Mouse (Mus musculus) midbrain, embryonic 15.5 days (tissue): ENCODE data around the gene Trp53tg5. TPM values are rescaled to one million over a fixed set of nuclear protein-coding genes. Genes with fewer than 3 reads are reported as not detected.

Experiments
- ATAC-seq: fragments of 200-750 bp; cut with Nextera tagmentation; replicated peaks from 2 replicates; pipeline ENCODE4 v1.8.0; 2017; ENCODE audit warnings: moderate TSS enrichment
- H3K27ac ChIP-seq: fragments of 300-500 bp; sonication (generic); 2 replicates; pipeline ENCODE4 v1.5.1; 2015; ENCODE audit warnings: mild to moderate bottlenecking, inconsistent platforms
- H3K27me3 ChIP-seq: fragments of 300-500 bp; sonication (generic); replicated peaks from 2 replicates; pipeline ENCODE4 v1.6.1; 2015; ENCODE audit warnings: inconsistent platforms
- H3K36me3 ChIP-seq: fragments of 300-500 bp; sonication (generic); replicated peaks from 2 replicates; pipeline ENCODE4 v1.6.1; 2015; ENCODE audit warnings: inconsistent platforms
- H3K4me1 ChIP-seq: fragments of 300-500 bp; sonication (generic); 2 replicates; pipeline ENCODE4 v1.6.1; 2015; ENCODE audit warnings: inconsistent platforms
- H3K4me2 ChIP-seq: fragments of 300-500 bp; sonication (generic); 2 replicates; pipeline ENCODE4 v1.6.1; 2015; ENCODE audit warnings: inconsistent platforms, mild to moderate bottlenecking, moderate library complexity
- H3K4me3 ChIP-seq: fragments of 300-500 bp; sonication (generic); 2 replicates; pipeline ENCODE4 v1.5.1; 2015; ENCODE audit warnings: mild to moderate bottlenecking, inconsistent platforms
- H3K9ac ChIP-seq: fragments of 300-500 bp; sonication (generic); 2 replicates; pipeline ENCODE4 v1.6.1; 2015; ENCODE audit warnings: mild to moderate bottlenecking, inconsistent platforms
- H3K9me3 ChIP-seq: fragments of 300-500 bp; sonication (generic); 2 replicates; pipeline ENCODE4 v1.6.1; 2016; ENCODE audit warnings: inconsistent platforms
- WGBS: fragments of 180-500 bp; shearing (Covaris S2); methylation state at CpG from one replicate; pipeline ENCODE4 v1.1.7; 2015; ENCODE audit warnings: mixed read lengths; 5-methylcytosine and 5-hydroxymethylcytosine counted together
- polyA plus RNA-seq: library from polyadenylated mRNA; unstranded; fragments of >200 nt; fragmentation: Nextera tagmentation; extraction: Ambion mirVana; gene quantifications from 2 replicates; pipeline ENCODE4 v1.2.1, GENCODE M21; 2015

The Trp53tg5 gene
- polyA plus RNA-seq, 1 experiment from 2014 or later, result not detected

GRCm38 (mm10) chr2:164434681-164435080 lies 38.8 kb downstream of the Trp53tg5 start:
- no peak for ATAC-seq
- Histone ChIP-seq H3K4me1 (no peaks in the 10 kb centered on the region), H3K9me3 (no peaks in the 10 kb centered on the region), H3K27ac (no peak overlapping the region), H3K4me3 (no peak overlapping the region), H3K36me3 (no peaks in the 10 kb centered on the region), H3K27me3 (no peaks in the 10 kb centered on the region), H3K9ac (no peak overlapping the region), H3K4me2 (no peak overlapping the region)
- WGBS, result 90% methylated on average over 3 of the region's 3 CpGs

DNA sequence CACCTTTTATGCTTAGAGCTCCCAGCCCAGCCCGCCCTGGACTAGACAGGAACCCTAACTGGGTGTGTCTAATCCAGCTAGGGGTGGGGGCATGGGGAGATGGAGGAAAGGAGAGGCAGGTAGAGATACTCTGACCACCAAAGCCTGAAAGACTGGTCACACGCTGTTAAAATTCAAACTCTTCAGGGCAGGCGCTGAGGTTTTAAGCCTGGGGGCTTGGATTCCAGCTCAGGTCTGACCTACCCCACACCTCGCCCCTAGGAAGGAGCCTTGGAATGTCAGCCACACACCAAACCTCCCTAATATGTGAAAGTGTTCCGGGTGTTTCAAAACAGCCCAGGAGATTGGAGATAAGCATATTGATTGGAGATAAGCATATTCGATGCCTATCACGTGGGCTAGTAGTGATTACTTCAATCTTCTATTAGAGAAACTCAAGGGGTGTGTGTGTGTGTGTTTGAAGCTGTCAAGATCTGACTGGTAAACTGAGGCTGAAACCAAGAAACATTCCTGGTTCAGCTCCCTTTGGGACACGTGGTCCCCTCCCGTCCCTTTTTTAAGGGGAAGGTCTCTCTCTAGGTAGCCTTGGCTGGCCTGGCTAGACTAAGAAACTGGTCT lies 40.1 kb downstream of the Trp53tg5 start:
- no peak overlapping the region for H3K9ac ChIP-seq
- no peak for ATAC-seq

GRCm38 (mm10) chr2:164432541-164433191 lies 40.9 kb downstream of the Trp53tg5 start:
- no peak for ATAC-seq
- H3K4me2 ChIP-seq, result no peak overlapping the region
- no peak overlapping the region for H3K9ac ChIP-seq
- no peaks in the 10 kb centered on the region for H3K27me3 ChIP-seq
- H3K27ac ChIP-seq, result no peak overlapping the region
- 41% methylated on average over 22 of the region's 22 CpGs for WGBS
- no peaks in the 10 kb centered on the region for H3K9me3 ChIP-seq
- no peaks in the 10 kb centered on the region for H3K4me1 ChIP-seq
- H3K36me3 ChIP-seq, result no peaks in the 10 kb centered on the region
- H3K4me3 ChIP-seq, result no peak overlapping the region

More for the DNA sequence above, 40.1 kb downstream of the Trp53tg5 start:
- Histone ChIP-seq H3K9me3 (no peaks in the 10 kb centered on the region), H3K27ac (no peak overlapping the region), H3K4me3 (no peak overlapping the region), H3K27me3 (no peaks in the 10 kb centered on the region), H3K36me3 (no peaks in the 10 kb centered on the region), H3K4me2 (no peak overlapping the region), H3K4me1 (no peaks in the 10 kb centered on the region)
- WGBS, result 81% methylated on average over 9 of the region's 9 CpGs

GRCm38 (mm10) chr2:164431676-164432465 lies 41.7 kb downstream of the Trp53tg5 start:
- WGBS, result 71% methylated on average over 9 of the region's 9 CpGs

GRCm38 (mm10) chr2:164430697-164431096 lies 42.8 kb downstream of the Trp53tg5 start:
- Histone ChIP-seq H3K27me3 (no peaks in the 10 kb centered on the region), H3K4me1 (no peaks in the 10 kb centered on the region), H3K36me3 (no peaks in the 10 kb centered on the region), H3K27ac (no peak overlapping the region), H3K4me3 (no peak overlapping the region), H3K9ac (no peak overlapping the region), H3K9me3 (no peaks in the 10 kb centered on the region), H3K4me2 (no peak overlapping the region)
- ATAC-seq, result no peak
- WGBS, result 12% methylated on average over 7 of the region's 7 CpGs

More at GRCm38 (mm10) chr2:164431676-164432465, 41.7 kb downstream of the Trp53tg5 start:
- Histone ChIP-seq H3K4me3 (no peak overlapping the region), H3K27me3 (no peaks in the 10 kb centered on the region), H3K36me3 (no peaks in the 10 kb centered on the region), H3K9me3 (no peaks in the 10 kb centered on the region), H3K4me2 (no peak overlapping the region), H3K4me1 (no peaks in the 10 kb centered on the region), H3K9ac (no peak overlapping the region), H3K27ac (no peak overlapping the region)
- no peak for ATAC-seq

- Histone ChIP-seq H3K4me2 (no peak overlapping the region), H3K27ac (no peak overlapping the region), H3K9me3 (no peaks in the 10 kb centered on the region), H3K27me3 (no peaks in the 10 kb centered on the region), H3K4me1 (no peaks in the 10 kb centered on the region), H3K9ac (no peak overlapping the region), H3K4me3 (no peak overlapping the region), H3K36me3 (no peaks in the 10 kb centered on the region)
- WGBS, result 53% methylated on average over 15 of the region's 15 CpGs
- no peak for ATAC-seq
Measured at GRCm38 (mm10) chr2:164429881-164430615, 43.5 kb downstream of the Trp53tg5 start.

- WGBS, result 44% methylated on average over 5 of the region's 5 CpGs
- Histone ChIP-seq H3K36me3 (no peaks in the 10 kb centered on the region), H3K27ac (no peak overlapping the region), H3K27me3 (no peaks in the 10 kb centered on the region), H3K4me3 (no peak overlapping the region), H3K4me1 (no peaks in the 10 kb centered on the region), H3K9me3 (no peaks in the 10 kb centered on the region), H3K4me2 (no peak overlapping the region), H3K9ac (no peak overlapping the region)
- ATAC-seq, result no peak
Measured at GRCm38 (mm10) chr2:164428451-164428850, 45.1 kb downstream of the Trp53tg5 start.

- Histone ChIP-seq H3K36me3 (no peaks in the 10 kb centered on the region), H3K27me3 (no peaks in the 10 kb centered on the region), H3K9ac (no peak overlapping the region), H3K4me2 (no peak overlapping the region), H3K9me3 (no peaks in the 10 kb centered on the region), H3K4me1 (no peaks in the 10 kb centered on the region), H3K27ac (no peak overlapping the region), H3K4me3 (no peak overlapping the region)
- no peak for ATAC-seq
- 75% methylated on average over 5 of the region's 5 CpGs for WGBS
Measured at GRCm38 (mm10) chr2:164426952-164427351, 46.6 kb downstream of the Trp53tg5 start.

DNA sequence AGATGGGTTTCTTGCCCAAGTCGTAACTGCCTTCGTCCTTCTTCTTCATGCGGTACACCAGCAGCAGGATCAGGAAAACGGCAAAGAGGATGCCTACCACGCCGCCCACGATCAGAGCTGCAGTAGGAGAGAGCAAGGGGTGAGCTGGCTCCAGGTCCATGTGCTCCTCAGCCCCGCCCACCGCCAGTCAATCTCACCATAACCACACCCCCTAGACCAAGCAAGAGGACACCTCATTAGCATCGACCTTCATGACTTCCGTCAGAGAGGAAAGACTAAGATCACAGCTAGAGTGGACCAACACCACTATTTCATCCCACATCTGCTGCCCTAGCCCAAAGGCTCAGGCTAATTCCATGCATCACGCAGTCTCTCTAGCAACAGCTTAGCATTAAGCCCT lies 47.4 kb downstream of the Trp53tg5 start:
- Histone ChIP-seq H3K27me3 (no peaks in the 10 kb centered on the region), H3K27ac (no peak overlapping the region), H3K9me3 (no peaks in the 10 kb centered on the region), H3K4me3 (no peak overlapping the region), H3K4me2 (no peak overlapping the region), H3K9ac (no peak overlapping the region), H3K4me1 (no peaks in the 10 kb centered on the region), H3K36me3 (no peaks in the 10 kb centered on the region)
- WGBS, result 30% methylated on average over 12 of the region's 12 CpGs
- no peak for ATAC-seq

- Histone ChIP-seq H3K27me3 (no peaks in the 10 kb centered on the region), H3K4me1 (no peaks in the 10 kb centered on the region), H3K9ac (no peak overlapping the region), H3K9me3 (no peaks in the 10 kb centered on the region), H3K4me3 (no peak overlapping the region), H3K27ac (no peak overlapping the region), H3K4me2 (no peak overlapping the region), H3K36me3 (no peaks in the 10 kb centered on the region)
- ATAC-seq, result no peak
- 90% methylated on average over 5 of the region's 5 CpGs for WGBS
Measured at GRCm38 (mm10) chr2:164425401-164425800, 48.1 kb downstream of the Trp53tg5 start.

DNA sequence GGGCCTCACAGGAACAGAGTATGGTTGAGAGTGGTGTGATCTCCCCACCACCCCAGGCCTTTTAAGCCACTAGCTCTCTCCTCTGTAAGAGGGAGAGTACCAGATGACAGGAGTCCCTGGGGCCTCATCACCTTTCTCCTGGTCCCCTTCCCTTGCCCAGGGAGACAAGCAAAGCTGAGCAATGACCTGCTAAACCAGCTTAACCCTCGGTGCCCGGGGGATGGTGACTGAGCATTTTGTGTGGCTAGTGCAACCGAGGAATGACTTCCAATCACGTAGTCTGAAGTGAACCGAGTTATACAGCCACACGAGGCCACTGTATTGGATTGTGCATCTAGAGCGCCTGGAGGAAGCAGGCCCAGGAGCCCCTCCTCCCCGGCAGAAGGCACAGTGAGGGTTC lies 49.1 kb downstream of the Trp53tg5 start:
- Histone ChIP-seq H3K9me3 (no peaks in the 10 kb centered on the region), H3K27me3 (no peaks in the 10 kb centered on the region), H3K9ac (no peak overlapping the region), H3K4me3 (no peak overlapping the region), H3K27ac (no peak overlapping the region), H3K36me3 (no peaks in the 10 kb centered on the region), H3K4me2 (no peak overlapping the region), H3K4me1 (no peaks in the 10 kb centered on the region)
- no peak for ATAC-seq
- 86% methylated on average over 8 of the region's 8 CpGs for WGBS

DNA sequence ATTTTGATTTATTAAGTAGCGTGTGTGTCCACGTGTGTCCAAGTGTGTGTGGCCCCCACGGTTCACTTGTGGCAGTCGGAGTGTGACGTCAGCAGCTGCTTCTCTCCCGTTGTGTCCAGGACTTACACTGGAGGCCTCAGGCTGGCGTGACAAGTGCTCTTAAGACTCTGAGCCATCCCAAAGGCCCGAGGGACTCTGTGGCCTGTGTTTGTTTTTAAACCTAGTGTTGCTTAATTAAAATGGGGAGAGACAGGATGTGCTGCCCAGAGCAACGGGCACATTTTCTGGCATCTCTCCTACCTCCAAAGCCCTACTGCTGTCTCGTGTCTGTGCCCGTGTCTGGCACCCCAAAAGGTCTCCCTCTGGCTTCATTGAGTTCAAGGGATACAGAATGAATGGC lies 50.1 kb downstream of the Trp53tg5 start:
- Histone ChIP-seq H3K36me3 (no peaks in the 10 kb centered on the region), H3K9ac (no peak overlapping the region), H3K4me3 (no peak overlapping the region), H3K4me1 (no peaks in the 10 kb centered on the region), H3K9me3 (no peaks in the 10 kb centered on the region), H3K27me3 (no peaks in the 10 kb centered on the region), H3K4me2 (no peak overlapping the region), H3K27ac (no peak overlapping the region)
- ATAC-seq, result no peak
- 89% methylated on average over 11 of the region's 11 CpGs for WGBS
